Mouse (Mus musculus) forebrain, embryonic 14.5 days (tissue): ENCODE results near the gene Slc16a11. TPM values are rescaled to one million over a fixed set of nuclear protein-coding genes. Genes with fewer than 3 reads are reported as not detected.
A peak's percentile ranks its signal among the peaks of the same experiment; 100 is the strongest.

Experiments
- ATAC-seq: fragments of 200-750 bp; cut with Nextera tagmentation; 2 replicates; pipeline ENCODE4 v1.8.0; 2017; ENCODE audit warnings: mild to moderate bottlenecking, moderate library complexity
- DNase-seq: peaks from one replicate; pipeline ENCODE4 v3.0.0-alpha.2; 2015; ENCODE audit warnings: low spot score
- H3K27ac ChIP-seq: fragments of 300-500 bp; sonication (generic); 2 replicates; pipeline ENCODE4 v1.5.1; 2014; ENCODE audit warnings: low read depth, mild to moderate bottlenecking, control low read depth, low read length, moderate library complexity
- H3K27me3 ChIP-seq: fragments of 300-500 bp; sonication (generic); replicated peaks from 2 replicates; pipeline ENCODE4 v1.6.1; 2014; ENCODE audit warnings: low read length, control low read depth, mixed read lengths; ENCODE audit not compliant: control insufficient read depth, insufficient read depth
- H3K36me3 ChIP-seq: fragments of 300-500 bp; sonication (generic); 2 replicates; pipeline ENCODE4 v1.6.1; 2014; ENCODE audit warnings: low read length, control low read depth; ENCODE audit not compliant: control insufficient read depth, insufficient read depth
- H3K4me1 ChIP-seq: fragments of 300-500 bp; sonication (generic); 2 replicates; pipeline ENCODE4 v1.6.1; 2014; ENCODE audit warnings: antibody characterized with exemption, low read length, control low read depth; ENCODE audit not compliant: control insufficient read depth, insufficient read depth
- H3K4me2 ChIP-seq: fragments of 300-500 bp; sonication (generic); 2 replicates; pipeline ENCODE4 v1.6.1; 2014; ENCODE audit warnings: mild to moderate bottlenecking, control low read depth, low read length
- H3K4me3 ChIP-seq: fragments of 300-500 bp; sonication (generic); 2 replicates; pipeline ENCODE4 v1.5.1; 2014; ENCODE audit warnings: low read depth, low read length, control low read depth
- H3K9ac ChIP-seq: fragments of 300-500 bp; sonication (generic); 2 replicates; pipeline ENCODE4 v1.6.1; 2014; ENCODE audit warnings: mild to moderate bottlenecking, low read length, control low read depth, moderate library complexity
- H3K9me3 ChIP-seq: fragments of 300-500 bp; sonication (generic); replicated peaks from 2 replicates; pipeline ENCODE4 v1.6.1; 2016; ENCODE audit warnings: low read length, control low read depth, mixed read lengths; ENCODE audit not compliant: control insufficient read depth
- WGBS: fragments of 180-500 bp; shearing (Covaris S2); extraction: QIAGEN DNeasy Blood & Tissue Kit; methylation state at CpG from one replicate; pipeline ENCODE4 v1.1.7; 2014; 5-methylcytosine and 5-hydroxymethylcytosine counted together
- polyA plus RNA-seq: library from polyadenylated mRNA; unstranded; fragments of >200 nt; fragmentation: Nextera tagmentation; extraction: Ambion mirVana; gene quantifications from 2 replicates; pipeline ENCODE4 v1.2.1, GENCODE M21; 2014

The Slc16a11 gene
- polyA plus RNA-seq, 1 experiment from 2014 or later = 0.98 TPM

- ATAC-seq = no peak
Observed at GRCm38 (mm10) chr11:70219873-70220272, 7.3 kb downstream of the Slc16a11 start.

GRCm38 (mm10) chr11:70220323-70220722 lies 7.8 kb downstream of the Slc16a11 start:
- Histone ChIP-seq H3K27me3 (peaks cover 12% of the 10 kb centered on the region), H3K9ac (peak overlapping the region; percentile 73), H3K9me3 (no peaks in the 10 kb centered on the region), H3K4me1 (peaks cover 20% of the 10 kb centered on the region), H3K4me3 (peak overlapping the region; percentile 42), H3K27ac (peak overlapping the region; percentile 70), H3K4me2 (peak overlapping the region; percentile 68), H3K36me3 (peaks cover 18% of the 10 kb centered on the region)
- no peak for ATAC-seq
- WGBS = under 1% methylated on average over 24 of the region's 24 CpGs
- DNase-seq = no peak

More at GRCm38 (mm10) chr11:70219873-70220272, 7.3 kb downstream of the Slc16a11 start:
- WGBS = 61% methylated on average over 7 of the region's 7 CpGs
- Histone ChIP-seq H3K4me2 (peak overlapping the region; percentile 68), H3K9me3 (no peaks in the 10 kb centered on the region), H3K36me3 (peaks cover 18% of the 10 kb centered on the region), H3K4me3 (peak overlapping the region; percentile 42), H3K9ac (peak overlapping the region; percentile 73), H3K27me3 (peaks cover 17% of the 10 kb centered on the region), H3K27ac (no peak overlapping the region; the same call in 1 of the 2 replicates), H3K4me1 (peaks cover 20% of the 10 kb centered on the region)
- no peak for DNase-seq

DNA sequence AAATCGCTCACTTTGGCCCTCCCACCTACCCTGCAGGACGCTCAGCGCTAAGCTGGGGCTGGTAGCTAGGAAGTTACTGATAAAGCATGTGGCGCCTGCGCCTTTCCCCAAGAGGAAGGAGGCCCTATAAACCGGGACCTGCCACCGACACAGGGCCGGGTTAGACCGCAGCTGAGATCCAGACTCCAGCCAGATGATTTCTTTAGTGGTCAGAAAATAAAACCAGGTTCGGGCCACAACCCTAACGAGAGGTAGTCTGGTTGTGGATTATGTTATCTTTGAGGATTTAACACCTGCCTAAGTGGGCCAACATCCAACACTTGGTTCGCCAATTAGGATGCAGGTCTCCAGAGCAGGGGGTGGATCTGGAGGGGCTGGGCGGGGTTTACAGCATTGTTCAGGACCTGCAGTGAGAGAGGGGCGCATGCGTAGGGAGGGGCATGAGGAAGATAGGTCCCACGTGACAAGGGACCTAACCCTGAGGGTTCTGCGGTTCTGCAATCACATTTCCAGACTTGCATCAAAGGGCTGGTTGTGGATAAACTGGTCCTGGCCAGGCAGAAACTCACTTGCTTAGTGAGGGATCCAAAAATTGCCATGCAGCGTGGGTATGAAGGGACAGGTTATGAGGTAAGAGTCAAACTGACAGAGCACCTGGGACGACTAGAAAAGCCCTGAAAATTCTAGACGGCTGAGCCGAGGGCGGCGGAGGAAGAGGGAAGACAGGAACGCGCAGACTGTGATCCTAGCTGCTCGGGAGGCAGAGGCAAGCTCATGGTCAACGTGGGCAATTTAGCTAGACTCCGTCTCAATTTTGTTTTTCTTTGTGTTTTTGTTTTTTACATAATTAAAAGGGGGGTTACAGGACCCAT lies 8.4 kb downstream of the Slc16a11 start, which contains the start of gene Slc16a13:
Gene Slc16a13, minus strand, starts transcription at position 334 of the 872 bp plus-strand sequence.
- H3K27me3 ChIP-seq = peaks cover 10% of the 10 kb centered on the region
- WGBS = under 1% methylated on average over 28 of the region's 28 CpGs
- peaks cover 15% of the 10 kb centered on the region for H3K36me3 ChIP-seq
- H3K4me2 ChIP-seq = peak within 1 kb of the TSS; percentile 68
- H3K4me1 ChIP-seq = peaks cover 23% of the 10 kb centered on the region
- peak within 1 kb of the TSS; percentile 73 for H3K9ac ChIP-seq
- DNase-seq = peak; percentile 99
- peak within 1 kb of the TSS; percentile 70 for H3K27ac ChIP-seq
- H3K4me3 ChIP-seq = peak within 1 kb of the TSS; percentile 42
- peak; percentile 98 for ATAC-seq
- H3K9me3 ChIP-seq = no peaks in the 10 kb centered on the region

DNA sequence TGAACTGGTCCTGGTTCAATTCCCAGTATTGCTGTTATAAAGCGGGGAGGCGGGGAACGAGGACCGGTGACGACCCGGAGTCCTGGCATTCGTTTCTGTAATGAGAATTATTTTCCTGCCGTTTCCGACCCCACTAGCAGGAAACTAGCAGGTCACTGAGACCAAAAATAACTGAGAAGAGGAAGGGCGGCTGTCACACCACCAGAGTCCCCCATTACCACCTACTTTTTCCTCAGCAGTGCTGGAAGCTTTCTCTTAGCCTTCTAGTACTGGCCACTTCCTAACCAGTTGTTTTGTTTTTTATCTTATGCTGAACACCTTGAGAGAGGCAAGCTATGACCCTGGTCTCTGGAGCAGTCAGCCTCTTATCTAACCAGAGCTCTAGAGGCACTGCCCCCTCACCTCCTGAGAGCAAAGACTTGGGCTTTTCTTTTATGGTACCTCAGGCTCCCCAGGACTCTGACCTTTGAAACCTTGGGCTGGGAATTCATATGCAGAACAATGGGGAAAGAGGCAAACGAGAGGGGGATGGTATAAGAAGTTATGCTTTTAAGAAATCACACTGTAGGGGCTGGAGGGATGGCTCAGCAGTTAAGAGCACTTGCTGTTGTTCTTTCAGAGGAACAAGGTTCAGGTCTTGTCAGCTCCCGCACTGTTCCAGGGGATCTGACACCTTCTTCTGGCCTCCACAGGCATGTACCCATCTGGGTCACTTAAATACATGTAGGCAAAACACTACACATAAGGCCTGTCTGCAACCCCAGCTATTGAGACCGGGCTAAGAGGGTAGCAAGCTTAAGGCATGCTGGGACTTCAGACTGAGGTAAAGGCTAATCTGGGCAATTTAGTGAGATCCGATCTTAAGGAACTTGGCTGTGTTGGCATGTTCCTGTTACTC lies 9.3 kb downstream of the Slc16a11 start:
- peak overlapping the region; percentile 68; the same call in 1 of the 2 replicates for H3K27ac ChIP-seq
- H3K36me3 ChIP-seq = peaks cover 8% of the 10 kb centered on the region
- peaks cover 27% of the 10 kb centered on the region for H3K4me1 ChIP-seq
- no peak for ATAC-seq
- peak overlapping the region; percentile 42 for H3K4me3 ChIP-seq
- peak overlapping the region; percentile 66 for H3K9ac ChIP-seq
- 9% methylated on average over 14 of the region's 14 CpGs for WGBS
- peaks cover 11% of the 10 kb centered on the region for H3K27me3 ChIP-seq
- H3K4me2 ChIP-seq = peak overlapping the region; percentile 68
- no peak for DNase-seq
- no peaks in the 10 kb centered on the region for H3K9me3 ChIP-seq

DNA sequence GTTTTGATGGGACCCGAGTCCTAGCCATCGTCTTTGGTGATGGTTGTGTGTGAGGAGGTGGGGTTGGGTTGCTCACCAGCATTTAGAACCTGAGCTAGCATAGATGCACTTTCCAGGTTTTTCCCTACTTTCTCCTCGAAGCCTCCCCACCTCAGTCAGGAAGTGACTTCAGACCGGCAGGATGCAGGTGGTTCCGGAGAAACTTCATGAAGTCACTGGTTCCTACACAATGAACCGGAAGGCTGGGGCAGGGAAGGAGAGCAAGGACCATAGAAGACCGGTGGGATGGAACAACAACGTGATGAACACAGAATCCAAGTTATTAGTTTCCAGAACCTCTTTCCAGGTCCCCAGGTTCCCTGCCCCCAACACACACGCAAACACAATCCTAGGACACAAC lies 11.2 kb downstream of the Slc16a11 start:
- DNase-seq (no peak), ATAC-seq (no peak)
- H3K4me2 ChIP-seq = no peak overlapping the region
- H3K4me3 ChIP-seq = no peak overlapping the region
- 89% methylated on average over 9 of the region's 9 CpGs for WGBS
- H3K27ac ChIP-seq = no peak overlapping the region
- peaks cover 20% of the 10 kb centered on the region for H3K27me3 ChIP-seq
- no peaks in the 10 kb centered on the region for H3K36me3 ChIP-seq
- no peaks in the 10 kb centered on the region for H3K9me3 ChIP-seq
- H3K4me1 ChIP-seq = peaks cover 25% of the 10 kb centered on the region
- no peak overlapping the region for H3K9ac ChIP-seq

GRCm38 (mm10) chr11:70225798-70226601 lies 13.4 kb downstream of the Slc16a11 start:
- peak overlapping the region; percentile 45 for H3K9ac ChIP-seq
- H3K36me3 ChIP-seq = no peaks in the 10 kb centered on the region
- peak overlapping the region; percentile 44 for H3K4me2 ChIP-seq
- no peak for DNase-seq
- H3K4me3 ChIP-seq = peak overlapping the region; percentile 23
- WGBS = 24% methylated on average over 27 of the region's 27 CpGs
- no peak overlapping the region for H3K27ac ChIP-seq
- H3K27me3 ChIP-seq = peaks cover 41% of the 10 kb centered on the region
- H3K9me3 ChIP-seq = no peaks in the 10 kb centered on the region
- ATAC-seq = no peak
- peaks cover 16% of the 10 kb centered on the region; the same call in 1 of the 2 replicates for H3K4me1 ChIP-seq

DNA sequence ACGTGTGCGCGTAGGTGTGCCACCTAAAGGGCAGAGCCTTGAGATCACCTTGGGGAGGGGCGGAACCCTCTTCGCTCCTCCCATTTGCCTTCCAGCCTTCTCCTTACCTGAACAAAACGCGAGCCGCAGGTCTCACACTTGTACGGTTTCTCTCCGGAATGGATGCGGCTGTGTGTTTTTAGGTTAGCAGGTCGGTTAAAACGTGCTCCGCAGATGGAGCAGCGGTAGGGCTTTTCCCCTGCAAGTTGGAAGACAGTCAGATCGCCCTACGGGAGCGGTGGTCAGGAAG lies 14.0 kb downstream of the Slc16a11 start:
- DNase-seq = no peak
- ATAC-seq = no peak

DNA sequence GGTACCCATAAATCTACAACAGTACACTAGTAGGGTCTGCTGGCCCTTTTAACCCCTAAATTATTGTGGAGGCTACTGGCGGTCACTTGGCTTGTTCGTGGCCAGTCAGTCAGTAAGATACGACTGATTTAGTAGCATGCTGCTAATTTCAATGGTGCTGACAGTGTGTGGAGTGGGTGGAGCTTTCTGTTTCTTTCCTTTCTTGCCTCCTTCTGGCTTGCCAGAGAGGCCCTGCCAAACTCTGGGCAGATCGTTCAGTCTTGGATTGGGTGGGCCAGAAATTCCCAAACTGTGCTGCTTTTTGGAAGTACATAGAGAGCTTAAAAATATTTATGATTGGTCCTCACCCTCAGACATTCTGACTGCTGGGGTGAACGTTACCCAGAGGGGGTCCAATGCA lies 14.6 kb downstream of the Slc16a11 start:
- DNase-seq (peak; percentile 54), ATAC-seq (peak; percentile 21; the same call in 1 of the 2 replicates)
- Histone ChIP-seq H3K4me2 (peak overlapping the region; percentile 44), H3K9me3 (no peaks in the 10 kb centered on the region), H3K9ac (no peak overlapping the region), H3K27me3 (peaks cover 41% of the 10 kb centered on the region), H3K4me1 (peaks cover 10% of the 10 kb centered on the region; the same call in 1 of the 2 replicates), H3K27ac (no peak overlapping the region), H3K36me3 (no peaks in the 10 kb centered on the region), H3K4me3 (no peak overlapping the region)
- WGBS = 30% methylated on average over 5 of the region's 5 CpGs

More for the DNA sequence above, 14.0 kb downstream of the Slc16a11 start:
- H3K9ac ChIP-seq = peak overlapping the region; percentile 45
- H3K27me3 ChIP-seq = peaks cover 41% of the 10 kb centered on the region
- H3K9me3 ChIP-seq = no peaks in the 10 kb centered on the region
- no peak overlapping the region for H3K27ac ChIP-seq
- H3K36me3 ChIP-seq = no peaks in the 10 kb centered on the region
- H3K4me2 ChIP-seq = peak overlapping the region; percentile 44
- peak overlapping the region; percentile 23 for H3K4me3 ChIP-seq
- 7% methylated on average over 18 of the region's 18 CpGs for WGBS
- H3K4me1 ChIP-seq = peaks cover 14% of the 10 kb centered on the region; the same call in 1 of the 2 replicates
